Mouse (Mus musculus) lung, adult 2 months (tissue): ENCODE data around the gene 1700016D06Rik.

Experiments
- CTCF ChIP-seq: fragments of 200-500 bp; IDR thresholded peaks from 2 replicates; pipeline ENCODE4 v1.5.1; 2011; ENCODE audit warnings: mild to moderate bottlenecking, low read length, control low read depth; ENCODE audit not compliant: insufficient read depth
- POLR2A ChIP-seq: fragments of 200-500 bp; IDR thresholded peaks from 2 replicates; pipeline ENCODE4 v1.6.1; 2011; ENCODE audit warnings: low read depth, mild to moderate bottlenecking, control low read depth, low read length, borderline replicate concordance; ENCODE audit errors: extremely low read depth

DNA sequence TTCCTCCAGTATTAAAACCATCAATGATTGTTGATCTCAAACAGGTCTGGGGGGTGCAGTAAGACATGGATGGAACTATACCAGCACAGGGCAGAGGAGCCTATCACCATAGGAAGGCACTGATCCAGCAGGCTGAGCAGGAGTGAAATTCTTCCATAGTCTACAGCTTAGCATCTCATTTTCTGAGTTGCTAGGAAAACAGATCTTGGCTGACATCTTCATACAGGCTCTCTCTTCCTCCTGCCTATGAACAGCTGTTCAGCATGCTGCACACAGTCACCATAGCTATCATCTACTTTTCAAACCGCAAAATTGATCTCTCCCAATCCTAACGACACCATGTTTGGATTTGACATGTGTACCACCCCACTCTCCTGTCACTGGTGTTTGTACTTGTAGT is 82.8 kb downstream of the 1700016D06Rik start:
- TF ChIP-seq POLR2A: no peak
- no peak for TF ChIP-seq CTCF
